Mouse (Mus musculus) bone marrow macrophage, adult 2 months (primary cell): ENCODE measurements around the gene Krt19.

ENCODE experiments used
- CTCF ChIP-seq: IDR thresholded peaks from 2 replicates; pipeline ENCODE4 v1.5.1; 2012; ENCODE audit warnings: low read depth, mild to moderate bottlenecking, low read length, moderate library complexity
- POLR2A ChIP-seq: IDR thresholded peaks from 2 replicates; pipeline ENCODE4 v1.6.1; 2012; ENCODE audit warnings: mild to moderate bottlenecking, low read depth, low read length, borderline replicate concordance

DNA sequence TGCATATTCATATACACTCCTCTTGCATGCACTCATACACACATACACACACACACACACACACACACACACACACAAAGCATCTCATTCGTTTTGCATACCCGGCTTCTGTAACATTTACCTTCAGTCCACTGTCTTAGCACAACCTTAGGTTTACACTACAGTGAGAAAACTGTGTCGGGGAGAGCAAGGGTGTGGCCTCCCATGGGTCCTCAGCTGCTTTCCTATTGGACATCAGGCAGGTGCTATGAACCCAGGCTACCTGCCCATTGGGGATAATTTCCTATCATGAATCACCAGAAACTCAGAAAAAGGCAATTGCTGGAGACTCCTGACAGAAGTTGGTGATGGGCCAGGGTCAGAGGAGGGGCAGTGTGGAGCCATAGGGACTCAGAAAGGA, 8.9 kb upstream of the Krt19 start:
- no peak for TF ChIP-seq CTCF
- no peak for TF ChIP-seq POLR2A
